Mouse (Mus musculus) leukemia stem cell, adult 10-12 weeks (primary cell): ENCODE data around the gene Vmn1r7. TPM values are rescaled to one million over a fixed set of nuclear protein-coding genes. Genes with fewer than 3 reads are reported as not detected.

Experiments
- polyA plus RNA-seq: library from polyadenylated mRNA; stranded (reverse); fragments of >175 nt; gene quantifications from 2 replicates; pipeline ENCODE4 v1.2.3, GENCODE M21; 2012; ENCODE audit warnings: low replicate concordance

The Vmn1r7 gene
- polyA plus RNA-seq = not detected in 2 replicates

GRCm38 (mm10) chr6:57025224-57025623, at the start of gene Vmn1r7:
Vmn1r7 (minus strand) TSS chr6:57025324.

GRCm38 (mm10) chr6:57066487-57066886, 41.4 kb upstream of the Vmn1r7 start, which contains the start of gene Vmn1r9:
Vmn1r9 (plus strand) TSS chr6:57066787.

DNA sequence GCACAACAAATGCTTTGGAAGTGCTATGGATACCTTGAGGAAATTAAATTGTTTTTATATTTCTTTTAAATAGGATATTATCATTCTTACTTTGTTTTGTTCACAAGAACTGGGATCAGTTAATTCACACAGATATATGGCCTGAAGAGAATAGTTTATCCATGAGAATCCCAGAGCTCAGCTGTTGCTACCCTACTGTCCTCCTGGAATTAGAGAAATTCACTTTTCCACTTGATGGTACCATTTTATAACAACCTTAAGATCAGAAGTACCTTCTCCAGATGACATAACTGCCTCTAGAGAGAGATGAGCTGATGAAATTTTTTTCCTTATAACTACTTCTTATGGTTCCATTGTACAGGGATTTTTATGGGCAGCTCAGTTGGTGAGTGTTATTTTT, 6.9 kb upstream of the Vmn1r7 start, which contains the start of gene Vmn1r8:
Vmn1r8 (plus strand) TSS at position 301 of the 400 bp plus-strand sequence.

DNA sequence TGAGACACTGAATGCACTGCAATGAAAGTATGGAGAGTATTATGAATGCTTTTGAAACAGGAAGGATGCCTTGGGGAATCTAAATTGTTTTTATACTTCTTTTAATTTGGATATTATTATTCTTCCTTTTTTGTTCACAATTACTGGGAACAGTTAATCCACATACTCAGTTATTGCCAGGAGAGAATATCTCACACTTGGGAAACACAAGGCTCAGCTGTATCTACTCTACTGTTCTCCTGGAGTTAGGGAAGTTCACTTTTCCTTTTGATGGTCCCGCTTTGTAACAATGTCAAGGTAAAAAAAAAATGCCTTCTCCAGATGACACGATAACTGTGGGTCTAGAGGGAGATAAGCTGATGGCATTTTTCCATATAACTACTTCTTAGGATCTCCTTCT, 28.2 kb downstream of the Vmn1r7 start, which contains the start of gene Vmn1r6:
Vmn1r6 (plus strand) TSS at position 301 of the 400 bp plus-strand sequence.

Other genes starting within 250 kb of the Vmn1r7 start
- gene Kbtbd2, start 227.5 kb downstream of the Vmn1r7 start, polyA plus RNA-seq = 2.3 and 2.9 TPM in 2 replicates
- gene Fkbp9, start 193.3 kb downstream of the Vmn1r7 start, polyA plus RNA-seq = 0.78 and 1.3 TPM in 2 replicates
- gene Nt5c3, start 101.4 kb downstream of the Vmn1r7 start, polyA plus RNA-seq = 41.0 and 91.7 TPM in 2 replicates
- gene Vmn1r4, start 101.3 kb downstream of the Vmn1r7 start, polyA plus RNA-seq = not detected in 2 replicates
- gene Vmn1r5, start 55.1 kb downstream of the Vmn1r7 start, polyA plus RNA-seq = not detected in 2 replicates
- gene Vmn1r6, start 28.1 kb downstream of the Vmn1r7 start, polyA plus RNA-seq = not detected in 2 replicates
- gene Vmn1r8, start 7.0 kb upstream of the Vmn1r7 start, polyA plus RNA-seq = not detected in 2 replicates
- not detected in 2 replicates for gene Vmn1r9, start 41.5 kb upstream of the Vmn1r7 start, polyA plus RNA-seq
- gene Vmn1r10, start 84.1 kb upstream of the Vmn1r7 start, polyA plus RNA-seq = not detected in 2 replicates
- gene Vmn1r11, start 108.1 kb upstream of the Vmn1r7 start, polyA plus RNA-seq = not detected in 2 replicates
- not detected in 2 replicates for gene Vmn1r12, start 131.6 kb upstream of the Vmn1r7 start, polyA plus RNA-seq
- not detected in 2 replicates for gene Vmn1r13, start 178.0 kb upstream of the Vmn1r7 start, polyA plus RNA-seq
- gene Vmn1r14, start 206.4 kb upstream of the Vmn1r7 start, polyA plus RNA-seq = not detected in 2 replicates
- gene Vmn1r15, start 232.6 kb upstream of the Vmn1r7 start, polyA plus RNA-seq = not detected in 2 replicates